In genomic region chr14:16267028-16267427, GRCm38 (mm10) we compare ENCODE assay signal across 27 mouse cellular contexts.
"Had no signal": no experiment of that assay in that cellular context is flagged by ENCODE, and none has a peak within 500 bp of the region (broad histone marks: within the 10 kb centered on the region; RNA-seq: fewer than 3 reads in every experiment).

No protein-coding gene starts in this region.

- H3K36me3 ChIP-seq: hindbrain, embryonic 10.5 days; hindbrain, embryonic 12.5 days; intestine, embryonic 15.5 days had no signal

- H3K4me3 ChIP-seq: heart, adult 2 months; heart, embryonic 13.5 days; heart, embryonic 15.5 days; hindbrain, embryonic 10.5 days; hindbrain, embryonic 12.5 days; intestine, embryonic 15.5 days; layer of hippocampus, adult 2 months; limb, embryonic 13.5 days; limb, embryonic 15.5 days; liver, embryonic 12.5 days had no signal

- H3K4me1 ChIP-seq: heart, embryonic 13.5 days; heart, embryonic 15.5 days; hindbrain, embryonic 10.5 days; hindbrain, embryonic 12.5 days; intestine, embryonic 15.5 days; limb, embryonic 13.5 days; limb, embryonic 15.5 days; liver, embryonic 12.5 days had no signal

- H3K9ac ChIP-seq: heart, embryonic 13.5 days; heart, embryonic 15.5 days; hindbrain, embryonic 12.5 days; hindbrain, embryonic 14.5 days; intestine, embryonic 15.5 days; limb, embryonic 13.5 days; limb, embryonic 15.5 days; liver, embryonic 12.5 days; liver, embryonic 14.5 days had no signal

- ATAC-seq: hindbrain, embryonic 16.5 days; intestine, embryonic 15.5 days; intestine, postnatal 0 days; liver, embryonic 12.5 days had no signal

- H3K4me2 ChIP-seq: heart, embryonic 11.5 days; heart, embryonic 13.5 days; heart, embryonic 15.5 days; hindbrain, embryonic 12.5 days; hindbrain, embryonic 14.5 days; intestine, embryonic 15.5 days; limb, embryonic 13.5 days; limb, embryonic 15.5 days; liver, embryonic 12.5 days had no signal

- H3K27ac ChIP-seq: heart, adult 2 months; heart, embryonic 13.5 days; heart, embryonic 15.5 days; hindbrain, embryonic 10.5 days; hindbrain, embryonic 12.5 days; hindbrain, embryonic 14.5 days; intestine, embryonic 15.5 days; layer of hippocampus, adult 2 months; limb, embryonic 13.5 days; limb, embryonic 15.5 days; liver, embryonic 12.5 days; liver, embryonic 14.5 days had no signal

- DNase-seq: gastrocnemius, postnatal 14 days; gastrocnemius, postnatal 36 days; heart, adult 11 months; heart, adult 2 months; heart, postnatal 14 days; heart, postnatal 4 days; kidney, adult 18-20 months; kidney, adult 8-10 months; kidney, postnatal 10 days; kidney, postnatal 25 days; kidney, postnatal 4 days; layer of hippocampus, postnatal 36 days; left cerebral cortex, postnatal 4 days had no signal

- H3K27me3 ChIP-seq: heart, embryonic 13.5 days; heart, embryonic 15.5 days; hindbrain, embryonic 12.5 days; intestine, embryonic 15.5 days; limb, embryonic 13.5 days; limb, embryonic 15.5 days; liver, embryonic 12.5 days had no signal

- H3K9me3 ChIP-seq: heart, embryonic 13.5 days; heart, embryonic 15.5 days; hindbrain, embryonic 10.5 days; hindbrain, embryonic 12.5 days; intestine, embryonic 15.5 days; limb, embryonic 13.5 days; limb, embryonic 15.5 days; liver, embryonic 12.5 days had no signal
